In the genomic region with DNA sequence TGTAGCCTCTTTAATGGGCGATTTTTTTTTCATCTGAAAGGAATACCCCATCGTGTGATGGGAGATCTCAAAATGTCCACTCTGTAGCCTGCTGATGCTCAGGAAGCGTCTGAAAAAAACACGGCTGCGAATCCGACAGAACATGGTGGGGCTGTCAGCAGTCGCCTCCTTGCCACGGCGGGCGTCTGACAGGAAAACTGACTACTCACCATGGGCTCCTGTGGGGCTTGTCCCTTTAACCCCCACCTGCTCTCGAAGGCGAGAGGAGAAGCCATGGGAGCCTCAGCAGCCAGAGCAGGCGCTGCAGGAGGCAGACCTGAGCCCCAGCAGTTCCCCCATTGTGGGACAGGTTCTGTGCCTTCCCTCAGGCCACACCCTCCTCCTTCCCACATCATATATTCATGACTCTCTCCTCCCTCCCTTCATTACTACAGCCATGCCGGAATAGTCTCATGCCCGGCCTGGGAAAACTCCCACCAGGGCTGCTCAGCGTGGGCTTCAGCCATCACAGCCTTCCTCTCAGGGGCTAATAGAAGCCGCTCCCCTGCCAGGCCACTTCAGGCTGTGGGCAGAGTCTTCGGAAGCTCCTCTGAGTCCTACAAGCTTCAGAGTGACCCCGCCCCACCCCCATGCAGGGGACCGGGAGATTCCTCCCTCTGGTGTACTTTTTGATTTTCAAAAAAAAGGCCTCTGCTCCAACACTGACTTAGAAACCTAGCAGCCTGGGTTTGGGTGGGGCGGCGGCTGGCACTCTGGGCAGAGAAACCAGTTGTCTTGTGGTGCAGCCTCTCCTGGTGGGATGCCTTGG, we compare ENCODE assay signal across 8 mouse cellular contexts. TPM values are rescaled to one million over a fixed set of nuclear protein-coding genes. Genes with fewer than 3 reads are reported as not detected.
DNase-seq lines count a peak whose midpoint lies in the region; ATAC-seq and TF ChIP-seq lines count a peak whose summit lies in the region.

No protein-coding gene starts in this region.

- peak overlapping the region; percentile 37 for H3K4me3 ChIP-seq in heart, embryonic 11.5 days (ENCODE audit: low read depth, low read length)
- H3K4me3 ChIP-seq in forebrain, postnatal 0 days (ENCODE audit: low read depth, low read length): peak overlapping the region; percentile 57
- peak overlapping the region; percentile 51 for H3K4me3 ChIP-seq in midbrain, embryonic 12.5 days
- no peak overlapping the region for H3K4me3 ChIP-seq in heart, adult 2 months

- no peak for TF ChIP-seq CTCF in brain, embryonic 14.5 days (IDR thresholded peaks at IDR 0.05; ENCODE audit: borderline replicate concordance, extremely low read depth, insufficient read depth, insufficient read length)
- TF ChIP-seq CTCF in forebrain, postnatal 0 days (IDR thresholded peaks at IDR 0.05; ENCODE audit: low read depth): no peak
- TF ChIP-seq CTCF in heart, adult 2 months (IDR thresholded peaks at IDR 0.05): no peak

- 30% methylated on average over 22 of the region's 22 CpGs for WGBS in heart, embryonic 11.5 days (ENCODE audit: insufficient replicate concordance)
- WGBS in forebrain, postnatal 0 days: 24% methylated on average over 22 of the region's 22 CpGs
- 25% methylated on average over 22 of the region's 22 CpGs for WGBS in midbrain, embryonic 12.5 days
- 65% methylated on average over 22 of the region's 22 CpGs for whole genome bisulfite sequencing in heart, adult 2 months

- intact Hi-C loops in heart, postnatal 36 days (cut with DNase I): no loop called here
- intact Hi-C loops in gastrocnemius, postnatal 14 days (cut with DNase I; ENCODE audit: low total_unique reads): no loop called here
- intact Hi-C loops in heart, adult 2 months (cut with DNase I): no loop called here

- H3K36me3 ChIP-seq in heart, embryonic 11.5 days (ENCODE audit: control insufficient read depth, insufficient read depth, low read length): no peaks in the 10 kb centered on the region
- H3K36me3 ChIP-seq in forebrain, postnatal 0 days (ENCODE audit: insufficient read depth): no peaks in the 10 kb centered on the region
- H3K36me3 ChIP-seq in midbrain, embryonic 12.5 days: no peaks in the 10 kb centered on the region
- no peaks in the 10 kb centered on the region for H3K36me3 ChIP-seq in heart, adult 2 months (ENCODE audit: control insufficient read depth, insufficient read depth, low read length)

- TF ChIP-seq EP300 in heart, adult 2 months (IDR thresholded peaks at IDR 0.05; ENCODE audit: insufficient read depth, low read depth, low read length): no peak

- TF ChIP-seq POLR2A in brain, embryonic 14.5 days (IDR thresholded peaks at IDR 0.05; ENCODE audit: borderline replicate concordance, extremely low read depth, insufficient read depth, insufficient read length, poor library complexity, severe bottlenecking): peak; percentile 34; the same call in 1 of the 2 replicates
- no peak for TF ChIP-seq POLR2A in heart, adult 2 months (IDR thresholded peaks at IDR 0.05; ENCODE audit: insufficient read depth, low read depth, low read length)

- no peaks in the 10 kb centered on the region for H3K79me2 ChIP-seq in heart, adult 2 months (replicated peaks; ENCODE audit: control insufficient read depth, insufficient read depth, low read length)

- H3K27me3 ChIP-seq in heart, embryonic 11.5 days (ENCODE audit: control insufficient read depth, insufficient read depth, low read length): no peaks in the 10 kb centered on the region
- H3K27me3 ChIP-seq in forebrain, postnatal 0 days (ENCODE audit: insufficient read depth, low read length): no peaks in the 10 kb centered on the region
- H3K27me3 ChIP-seq in midbrain, embryonic 12.5 days: no peaks in the 10 kb centered on the region
- H3K27me3 ChIP-seq in heart, adult 2 months (ENCODE audit: control insufficient read depth, insufficient read depth, low read length): no peaks in the 10 kb centered on the region

- no peak for ATAC-seq in heart, embryonic 11.5 days (replicated peaks; ENCODE audit: insufficient number of reproducible peaks, low FRiP score, low TSS enrichment)
- ATAC-seq in forebrain, postnatal 0 days: peak; percentile 30
- ATAC-seq in midbrain, embryonic 12.5 days (ENCODE audit: low FRiP score, low read depth): peak; percentile 61

- no peak overlapping the region for H3K9ac ChIP-seq in heart, embryonic 11.5 days (ENCODE audit: low read depth, low read length)
- H3K9ac ChIP-seq in forebrain, postnatal 0 days: peak overlapping the region; percentile 75
- peak overlapping the region; percentile 60 for H3K9ac ChIP-seq in midbrain, embryonic 12.5 days (replicated peaks)
- no peak overlapping the region for H3K9ac ChIP-seq in heart, adult 2 months (ENCODE audit: low read depth, low read length)

- H3K27ac ChIP-seq in heart, embryonic 11.5 days (ENCODE audit: low read depth, low read length): no peak overlapping the region
- peak overlapping the region; percentile 94 for H3K27ac ChIP-seq in forebrain, postnatal 0 days (ENCODE audit: low read depth, low read length)
- peak overlapping the region; percentile 76 for H3K27ac ChIP-seq in midbrain, embryonic 12.5 days (replicated peaks)
- no peak overlapping the region for H3K27ac ChIP-seq in heart, adult 2 months

- peak overlapping the region; percentile 63 for H3K4me2 ChIP-seq in heart, embryonic 11.5 days
- H3K4me2 ChIP-seq in forebrain, postnatal 0 days (ENCODE audit: low read depth): peak overlapping the region; percentile 67
- H3K4me2 ChIP-seq in midbrain, embryonic 12.5 days (replicated peaks): peak overlapping the region; percentile 66

- peaks cover 4% of the 10 kb centered on the region; the same call in 1 of the 2 replicates for H3K4me1 ChIP-seq in heart, embryonic 11.5 days (ENCODE audit: control insufficient read depth, insufficient read depth, low read length)
- peaks cover 21% of the 10 kb centered on the region for H3K4me1 ChIP-seq in forebrain, postnatal 0 days (ENCODE audit: insufficient read depth)
- peaks cover 25% of the 10 kb centered on the region for H3K4me1 ChIP-seq in midbrain, embryonic 12.5 days
- H3K4me1 ChIP-seq in heart, adult 2 months (ENCODE audit: control insufficient read depth, insufficient read depth, low read length): no peaks in the 10 kb centered on the region

- no peaks in the 10 kb centered on the region for H3K9me3 ChIP-seq in heart, embryonic 11.5 days (replicated peaks; ENCODE audit: control insufficient read depth, low read length)
- no peaks in the 10 kb centered on the region for H3K9me3 ChIP-seq in forebrain, postnatal 0 days (ENCODE audit: low read length)
- no peaks in the 10 kb centered on the region for H3K9me3 ChIP-seq in midbrain, embryonic 12.5 days

- DNase-seq in heart, postnatal 36 days: no peak
- peak; percentile 72 for DNase-seq in brain, embryonic 14.5 days (ENCODE audit: low read depth)
- DNase-seq in forebrain, postnatal 0 days: peak; percentile 62
- DNase-seq in gastrocnemius, postnatal 14 days: no peak
- no peak for DNase-seq in gastrocnemius, postnatal 25 days
- no peak for DNase-seq in heart, adult 2 months

RNA-seq across cellular contexts. Expression of gene Pebp1, which starts 44.5 kb away (rescaled TPM):
- polyA plus RNA-seq in heart, embryonic 11.5 days (2014; fragmentation: Nextera tagmentation; extraction: Ambion mirVana): 571 and 603 TPM in 2 replicates
- total RNA-seq in heart, postnatal 36 days (2021): 100 to 1,000 TPM; 412 to 473 TPM
- polyA plus RNA-seq in brain, embryonic 14.5 days (2012; rRNA removed): 896 and 1,192 TPM in 2 replicates
- 1,357 and 1,641 TPM in 2 replicates for total RNA-seq in forebrain, postnatal 0 days (2014; rRNA removed)
- polyA plus RNA-seq in forebrain, postnatal 0 days (2015; fragmentation: Nextera tagmentation; extraction: Ambion mirVana): 1,186 and 1,234 TPM in 2 replicates
- polyA plus RNA-seq in midbrain, embryonic 12.5 days (2016; fragmentation: Nextera tagmentation; extraction: Ambion mirVana): 797 and 825 TPM in 2 replicates
- total RNA-seq in gastrocnemius, postnatal 14 days (2021): 100 to 1,000 TPM; 293 to 295 TPM
- total RNA-seq in gastrocnemius, postnatal 25 days (2021): 100 to 1,000 TPM; 289 to 323 TPM
- total RNA-seq in heart, adult 2 months (2021): 100 to 1,000 TPM; 412 to 465 TPM
- 402 and 552 TPM in 2 replicates for polyA plus RNA-seq in heart, adult 2 months (2012; rRNA removed)

Comparison
In these comparisons a context has a peak if more than half of its experiments do, and no peak if none do; other contexts are left out.
1. H3K27ac ChIP-seq: peak in forebrain, postnatal 0 days (single experiment) and midbrain, embryonic 12.5 days (single experiment); none in heart, embryonic 11.5 days (single experiment) and heart, adult 2 months (single experiment).
2. H3K9ac ChIP-seq: peak in forebrain, postnatal 0 days (single experiment) and midbrain, embryonic 12.5 days (single experiment); none in heart, embryonic 11.5 days (single experiment) and heart, adult 2 months (single experiment).
3. DNase-seq: peak in brain, embryonic 14.5 days (single experiment) and forebrain, postnatal 0 days (single experiment); none in heart, postnatal 36 days (0 of 2), gastrocnemius, postnatal 14 days (single experiment), gastrocnemius, postnatal 25 days (single experiment) and heart, adult 2 months (0 of 2).
4. Peak in every context shown above with its lines, with median percentiles within 50 percentile points of each other: H3K4me2 ChIP-seq.